Mouse (Mus musculus) heart, embryonic 16.5 days (tissue): ENCODE data around the gene Adig. TPM values are rescaled to one million over a fixed set of nuclear protein-coding genes. Genes with fewer than 3 reads are reported as not detected.

Experiments used
- ATAC-seq: fragments of 200-750 bp; cut with Nextera tagmentation; replicated peaks from 2 replicates; pipeline ENCODE4 v1.8.0; 2017; ENCODE audit warnings: moderate number of reproducible peaks; ENCODE audit not compliant: insufficient read depth, low FRiP score; ENCODE audit errors: extremely low read depth
- H3K27ac ChIP-seq: fragments of 300-500 bp; sonication (generic); 2 replicates; pipeline ENCODE4 v1.5.1; 2014; ENCODE audit warnings: mild to moderate bottlenecking, low read length, control low read depth, moderate library complexity
- H3K27me3 ChIP-seq: fragments of 300-500 bp; sonication (generic); 2 replicates; pipeline ENCODE4 v1.6.1; 2014; ENCODE audit warnings: low read length, mixed read lengths; ENCODE audit not compliant: control insufficient read depth, insufficient read depth
- H3K36me3 ChIP-seq: fragments of 300-500 bp; sonication (generic); 2 replicates; pipeline ENCODE4 v1.6.1; 2014; ENCODE audit not compliant: control insufficient read depth, insufficient read depth
- H3K4me1 ChIP-seq: fragments of 300-500 bp; sonication (generic); 2 replicates; pipeline ENCODE4 v1.6.1; 2014; ENCODE audit warnings: low read length, mixed read lengths; ENCODE audit not compliant: control insufficient read depth, insufficient read depth
- H3K4me2 ChIP-seq: fragments of 300-500 bp; sonication (generic); 2 replicates; pipeline ENCODE4 v1.6.1; 2014; ENCODE audit warnings: low read depth, mild to moderate bottlenecking, control low read depth, low read length
- H3K4me3 ChIP-seq: fragments of 300-500 bp; sonication (generic); 2 replicates; pipeline ENCODE4 v1.5.1; 2014; ENCODE audit warnings: mild to moderate bottlenecking, control low read depth, low read length
- H3K9ac ChIP-seq: fragments of 300-500 bp; sonication (generic); 2 replicates; pipeline ENCODE4 v1.6.1; 2014; ENCODE audit warnings: low read length, control low read depth
- H3K9me3 ChIP-seq: fragments of 300-500 bp; sonication (generic); replicated peaks from 2 replicates; pipeline ENCODE4 v1.6.1; 2016; ENCODE audit warnings: low read length; ENCODE audit not compliant: control insufficient read depth
- WGBS: fragments of 180-500 bp; shearing (Covaris S2); extraction: QIAGEN DNeasy Blood & Tissue Kit; methylation state at CpG from one replicate; pipeline ENCODE4 v1.1.7; 2014; 5-methylcytosine and 5-hydroxymethylcytosine counted together
- polyA plus RNA-seq: library from polyadenylated mRNA; unstranded; fragments of >200 nt; fragmentation: Nextera tagmentation; extraction: Ambion mirVana; gene quantifications from 2 replicates; pipeline ENCODE4 v1.2.1, GENCODE M21; 2015

Adig gene
- not detected in 2 replicates for polyA plus RNA-seq

GRCm38 (mm10) chr2:158501836-158502812 lies at the start of gene Adig:
Adig (plus strand) TSS chr2:158502612.
- H3K9ac ChIP-seq, result no peak within 1 kb of the TSS
- H3K4me3 ChIP-seq, result no peak within 1 kb of the TSS
- 74% methylated on average over 11 of the region's 11 CpGs for WGBS
- no peaks in the 10 kb centered on the region for H3K9me3 ChIP-seq
- no peak for ATAC-seq
- no peak within 1 kb of the TSS for H3K4me2 ChIP-seq
- H3K36me3 ChIP-seq, result peaks cover 5% of the 10 kb centered on the region
- no peaks in the 10 kb centered on the region for H3K27me3 ChIP-seq
- no peak within 1 kb of the TSS for H3K27ac ChIP-seq
- H3K4me1 ChIP-seq, result no peaks in the 10 kb centered on the region

GRCm38 (mm10) chr2:158456451-158456850 lies 46.0 kb upstream of the Adig start:
- Histone ChIP-seq H3K9me3 (no peaks in the 10 kb centered on the region), H3K27ac (no peak overlapping the region), H3K4me1 (no peaks in the 10 kb centered on the region), H3K4me2 (no peak overlapping the region), H3K27me3 (no peaks in the 10 kb centered on the region), H3K4me3 (no peak overlapping the region), H3K9ac (no peak overlapping the region), H3K36me3 (peaks cover 29% of the 10 kb centered on the region)
- 72% methylated on average over 4 of the region's 4 CpGs for WGBS
- ATAC-seq, result no peak

- 81% methylated on average over 1 of the region's 1 CpGs for WGBS
Measured at GRCm38 (mm10) chr2:158457610-158458009, 44.8 kb upstream of the Adig start.

GRCm38 (mm10) chr2:158462450-158462849 lies 40.0 kb upstream of the Adig start:
- no peaks in the 10 kb centered on the region for H3K9me3 ChIP-seq
- H3K9ac ChIP-seq, result no peak overlapping the region
- WGBS, result 71% methylated on average over 1 of the region's 1 CpGs
- H3K36me3 ChIP-seq, result peaks cover 30% of the 10 kb centered on the region
- no peaks in the 10 kb centered on the region for H3K27me3 ChIP-seq
- no peak overlapping the region for H3K4me3 ChIP-seq
- no peak overlapping the region for H3K27ac ChIP-seq
- no peaks in the 10 kb centered on the region for H3K4me1 ChIP-seq
- no peak overlapping the region for H3K4me2 ChIP-seq
- no peak for ATAC-seq

More at GRCm38 (mm10) chr2:158457610-158458009, 44.8 kb upstream of the Adig start:
- ATAC-seq, result no peak
- Histone ChIP-seq H3K4me3 (no peak overlapping the region), H3K36me3 (peaks cover 24% of the 10 kb centered on the region), H3K4me2 (no peak overlapping the region), H3K27ac (no peak overlapping the region), H3K27me3 (no peaks in the 10 kb centered on the region), H3K9ac (no peak overlapping the region), H3K4me1 (no peaks in the 10 kb centered on the region), H3K9me3 (no peaks in the 10 kb centered on the region)

- no peak for ATAC-seq
- H3K4me2 ChIP-seq, result no peak overlapping the region
- H3K27me3 ChIP-seq, result no peaks in the 10 kb centered on the region
- 82% methylated on average over 1 of the region's 1 CpGs for WGBS
- peaks cover 25% of the 10 kb centered on the region for H3K36me3 ChIP-seq
- no peak overlapping the region for H3K4me3 ChIP-seq
- no peaks in the 10 kb centered on the region for H3K9me3 ChIP-seq
- H3K27ac ChIP-seq, result no peak overlapping the region
- H3K4me1 ChIP-seq, result no peaks in the 10 kb centered on the region
- H3K9ac ChIP-seq, result no peak overlapping the region
Measured at GRCm38 (mm10) chr2:158474159-158474558, 28.3 kb upstream of the Adig start.

- no peaks in the 10 kb centered on the region for H3K4me1 ChIP-seq
- no peak overlapping the region for H3K27ac ChIP-seq
- ATAC-seq, result no peak
- H3K9me3 ChIP-seq, result no peaks in the 10 kb centered on the region
- H3K36me3 ChIP-seq, result peaks cover 39% of the 10 kb centered on the region
- H3K27me3 ChIP-seq, result no peaks in the 10 kb centered on the region
- WGBS, result 81% methylated on average over 3 of the region's 3 CpGs
- no peak overlapping the region for H3K9ac ChIP-seq
- H3K4me2 ChIP-seq, result no peak overlapping the region
- no peak overlapping the region for H3K4me3 ChIP-seq
Measured at GRCm38 (mm10) chr2:158477640-158478039, 24.8 kb upstream of the Adig start.

DNA sequence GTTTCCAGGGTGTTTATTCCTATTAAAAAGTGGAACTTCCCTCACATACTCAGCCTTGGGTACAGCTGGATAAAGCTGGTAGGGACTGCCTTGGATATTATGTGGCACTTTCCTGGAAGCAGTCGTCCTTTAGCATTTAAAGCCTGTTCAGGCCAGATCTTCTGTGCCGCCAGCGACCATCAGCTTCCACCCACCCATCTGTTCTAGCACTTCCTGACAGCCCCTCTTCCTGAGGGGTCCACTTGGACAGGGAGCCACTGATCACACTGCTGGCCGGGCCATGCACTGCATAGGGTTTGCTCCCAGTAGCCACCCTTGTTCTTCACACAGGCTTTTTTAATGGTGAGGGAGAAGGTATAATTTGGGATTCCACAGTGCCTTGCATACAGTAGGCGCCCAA lies 4.0 kb upstream of the Adig start:
- H3K9me3 ChIP-seq, result no peaks in the 10 kb centered on the region
- H3K9ac ChIP-seq, result no peak overlapping the region
- H3K4me1 ChIP-seq, result no peaks in the 10 kb centered on the region
- WGBS, result 87% methylated on average over 5 of the region's 5 CpGs
- no peak overlapping the region for H3K27ac ChIP-seq
- no peaks in the 10 kb centered on the region for H3K27me3 ChIP-seq
- H3K4me3 ChIP-seq, result no peak overlapping the region
- H3K4me2 ChIP-seq, result no peak overlapping the region
- ATAC-seq, result no peak
- H3K36me3 ChIP-seq, result peaks cover 26% of the 10 kb centered on the region

DNA sequence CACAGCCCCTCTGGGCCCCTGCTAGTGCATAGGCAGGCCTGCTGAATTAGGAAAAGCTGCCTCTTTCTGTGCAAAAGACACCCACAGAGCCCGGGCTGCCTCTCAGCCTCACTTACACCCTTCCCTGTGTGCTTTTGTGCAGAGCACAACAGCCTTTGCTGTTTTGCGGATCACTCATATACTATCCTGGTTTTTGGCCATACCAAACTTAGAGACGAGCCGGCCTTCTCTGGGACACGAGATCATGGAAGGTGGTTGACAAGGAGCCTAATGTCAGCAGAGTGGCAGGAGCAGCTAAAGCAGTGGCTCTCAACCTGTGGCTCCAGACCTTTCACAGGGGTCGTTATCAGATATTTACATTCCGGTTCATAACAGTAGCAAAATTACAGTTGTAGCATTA lies 814 bp downstream of the Adig start:
- H3K4me1 ChIP-seq, result no peaks in the 10 kb centered on the region
- ATAC-seq, result no peak
- H3K4me2 ChIP-seq, result no peak overlapping the region
- H3K4me3 ChIP-seq, result no peak overlapping the region
- no peaks in the 10 kb centered on the region for H3K9me3 ChIP-seq
- H3K9ac ChIP-seq, result no peak overlapping the region
- no peak overlapping the region for H3K27ac ChIP-seq
- no peaks in the 10 kb centered on the region for H3K27me3 ChIP-seq
- WGBS, result 78% methylated on average over 7 of the region's 7 CpGs
- H3K36me3 ChIP-seq, result no peaks in the 10 kb centered on the region

- Histone ChIP-seq H3K9me3 (no peaks in the 10 kb centered on the region), H3K27me3 (no peaks in the 10 kb centered on the region), H3K27ac (no peak overlapping the region), H3K36me3 (no peaks in the 10 kb centered on the region), H3K4me3 (no peak overlapping the region), H3K4me2 (no peak overlapping the region), H3K4me1 (no peaks in the 10 kb centered on the region), H3K9ac (no peak overlapping the region)
- WGBS, result 74% methylated on average over 4 of the region's 4 CpGs
- no peak for ATAC-seq
Measured at GRCm38 (mm10) chr2:158503671-158504070, 1.3 kb downstream of the Adig start.
